Mouse (Mus musculus) midbrain, postnatal 0 days (tissue): ENCODE data around the gene Edn1. TPM values are rescaled to one million over a fixed set of nuclear protein-coding genes. Genes with fewer than 3 reads are reported as not detected.

ENCODE experiments used
- ATAC-seq: fragments of 200-750 bp; cut with Nextera tagmentation; 2 replicates; pipeline ENCODE4 v1.8.0; 2017; ENCODE audit warnings: moderate number of reproducible peaks, mild to moderate bottlenecking, moderate TSS enrichment, moderate library complexity; ENCODE audit not compliant: low FRiP score
- DNase-seq: peaks from one replicate; pipeline ENCODE4 v3.0.0-alpha.2; 2015; ENCODE audit warnings: low spot score
- H3K27ac ChIP-seq: fragments of 300-500 bp; sonication (generic); 2 replicates; pipeline ENCODE4 v1.5.1; 2014; ENCODE audit warnings: low read depth, mild to moderate bottlenecking, low read length, mixed read lengths
- H3K27me3 ChIP-seq: fragments of 300-500 bp; sonication (generic); 2 replicates; pipeline ENCODE4 v1.6.1; 2014; ENCODE audit warnings: low read length, control low read depth, mixed read lengths; ENCODE audit not compliant: insufficient read depth
- H3K36me3 ChIP-seq: fragments of 300-500 bp; sonication (generic); 2 replicates; pipeline ENCODE4 v1.6.1; 2014; ENCODE audit warnings: low read length, control low read depth, mixed read lengths; ENCODE audit not compliant: insufficient read depth
- H3K4me1 ChIP-seq: fragments of 300-500 bp; sonication (generic); 2 replicates; pipeline ENCODE4 v1.6.1; 2014; ENCODE audit warnings: mild to moderate bottlenecking, control low read depth, antibody characterized with exemption, low read length, mixed read lengths; ENCODE audit not compliant: insufficient read depth
- H3K4me2 ChIP-seq: fragments of 300-500 bp; sonication (generic); 2 replicates; pipeline ENCODE4 v1.6.1; 2014; ENCODE audit warnings: low read depth, mild to moderate bottlenecking, low read length, mixed read lengths; ENCODE audit not compliant: poor library complexity, severe bottlenecking
- H3K4me3 ChIP-seq: fragments of 300-500 bp; sonication (generic); 2 replicates; pipeline ENCODE4 v1.5.1; 2014; ENCODE audit warnings: low read depth, mild to moderate bottlenecking, low read length, moderate library complexity
- H3K9ac ChIP-seq: fragments of 300-500 bp; sonication (generic); replicated peaks from 2 replicates; pipeline ENCODE4 v1.6.1; 2014; ENCODE audit warnings: mild to moderate bottlenecking, low read length, moderate library complexity, mixed read lengths; ENCODE audit not compliant: poor library complexity, severe bottlenecking
- H3K9me3 ChIP-seq: fragments of 300-500 bp; sonication (generic); 2 replicates; pipeline ENCODE4 v1.6.1; 2016; ENCODE audit warnings: low read length, control low read depth
- CTCF ChIP-seq: IDR thresholded peaks from 2 replicates; pipeline ENCODE4 v1.5.1; 2016; ENCODE audit warnings: antibody characterized with exemption, mild to moderate bottlenecking
- WGBS: fragments of 180-500 bp; shearing (Covaris S2); extraction: QIAGEN DNeasy Blood & Tissue Kit; methylation state at CpG from one replicate; pipeline ENCODE4 v1.1.7; 2014; 5-methylcytosine and 5-hydroxymethylcytosine counted together
- polyA plus RNA-seq: library from polyadenylated mRNA; unstranded; fragments of >200 nt; fragmentation: Nextera tagmentation; extraction: Ambion mirVana; gene quantifications from 2 replicates; pipeline ENCODE4 v1.2.1, GENCODE M21; 2015
- total RNA-seq: library from RNA; depleted of rRNA; stranded (reverse); fragments of >200 nt; gene quantifications from 2 replicates; pipeline ENCODE4 v1.2.3, GENCODE M21; 2014; rRNA removed

Gene Edn1
- total RNA-seq (2.1 and 4.4 TPM in 2 replicates), polyA plus RNA-seq (3.2 and 4.0 TPM in 2 replicates)

GRCm38 (mm10) chr13:42301161-42301721, at the start of gene Edn1:
Edn1 (plus strand) TSS chr13:42301476.
- TF ChIP-seq CTCF: no peak
- Histone ChIP-seq H3K36me3 (no peaks in the 10 kb centered on the region), H3K4me2 (peak within 1 kb of the TSS; percentile 66), H3K9me3 (no peaks in the 10 kb centered on the region), H3K27me3 (peaks cover 18% of the 10 kb centered on the region), H3K4me1 (0 out of 2 replicates have a peak, but pooled peaks cover 4% of the 10 kb centered on the region), H3K4me3 (peak within 1 kb of the TSS; percentile 38), H3K9ac (0 out of 2 replicates have a peak within 1 kb of the TSS, but pooled peaks have one; percentile 24), H3K27ac (no peak within 1 kb of the TSS)
- no peak for ATAC-seq
- under 1% methylated on average over 26 of the region's 26 CpGs for WGBS
- peak; percentile 38 for DNase-seq

GRCm38 (mm10) chr13:42253821-42254220, 47.5 kb upstream of the Edn1 start:
- no peaks in the 10 kb centered on the region for H3K36me3 ChIP-seq
- no peak overlapping the region for H3K4me2 ChIP-seq
- TF ChIP-seq CTCF: no peak
- H3K4me3 ChIP-seq: no peak overlapping the region
- 84% methylated on average over 5 of the region's 5 CpGs for WGBS
- H3K27ac ChIP-seq: no peak overlapping the region
- H3K9me3 ChIP-seq: no peaks in the 10 kb centered on the region
- no peak overlapping the region for H3K9ac ChIP-seq
- no peak for ATAC-seq
- H3K27me3 ChIP-seq: no peaks in the 10 kb centered on the region
- no peaks in the 10 kb centered on the region for H3K4me1 ChIP-seq
- DNase-seq: no peak

- ATAC-seq (no peak), DNase-seq (no peak)
- WGBS: 85% methylated on average over 1 of the region's 1 CpGs
- H3K4me3 ChIP-seq: no peak overlapping the region
- no peak for TF ChIP-seq CTCF
- H3K27me3 ChIP-seq: no peaks in the 10 kb centered on the region
- H3K27ac ChIP-seq: no peak overlapping the region
- no peaks in the 10 kb centered on the region for H3K9me3 ChIP-seq
- H3K9ac ChIP-seq: no peak overlapping the region
- no peaks in the 10 kb centered on the region for H3K36me3 ChIP-seq
- no peak overlapping the region for H3K4me2 ChIP-seq
- no peaks in the 10 kb centered on the region for H3K4me1 ChIP-seq
Observed at GRCm38 (mm10) chr13:42255105-42255504, 46.2 kb upstream of the Edn1 start.

- Histone ChIP-seq H3K4me2 (no peak overlapping the region), H3K9me3 (no peaks in the 10 kb centered on the region), H3K27me3 (no peaks in the 10 kb centered on the region), H3K4me1 (no peaks in the 10 kb centered on the region), H3K36me3 (no peaks in the 10 kb centered on the region), H3K9ac (no peak overlapping the region), H3K4me3 (no peak overlapping the region), H3K27ac (no peak overlapping the region)
- ATAC-seq: no peak
- no peak for TF ChIP-seq CTCF
- no peak for DNase-seq
- 92% methylated on average over 5 of the region's 5 CpGs for WGBS
Observed at GRCm38 (mm10) chr13:42258422-42258821, 42.9 kb upstream of the Edn1 start.

- Histone ChIP-seq H3K4me3 (no peak overlapping the region), H3K9me3 (no peaks in the 10 kb centered on the region), H3K27ac (no peak overlapping the region), H3K9ac (no peak overlapping the region), H3K4me2 (no peak overlapping the region), H3K4me1 (no peaks in the 10 kb centered on the region), H3K36me3 (no peaks in the 10 kb centered on the region), H3K27me3 (no peaks in the 10 kb centered on the region)
- DNase-seq (no peak), ATAC-seq (no peak)
- WGBS: 92% methylated on average over 6 of the region's 6 CpGs
- no peak for TF ChIP-seq CTCF
Observed at GRCm38 (mm10) chr13:42260667-42261066, 40.6 kb upstream of the Edn1 start.

GRCm38 (mm10) chr13:42270051-42270450, 31.2 kb upstream of the Edn1 start:
- no peak for DNase-seq
- WGBS: 68% methylated on average over 9 of the region's 9 CpGs

More at GRCm38 (mm10) chr13:42270051-42270450, 31.2 kb upstream of the Edn1 start:
- H3K4me3 ChIP-seq: no peak overlapping the region
- H3K27ac ChIP-seq: no peak overlapping the region
- no peak overlapping the region for H3K9ac ChIP-seq
- TF ChIP-seq CTCF: no peak
- no peaks in the 10 kb centered on the region for H3K27me3 ChIP-seq
- H3K4me1 ChIP-seq: no peaks in the 10 kb centered on the region
- no peak for ATAC-seq
- no peak overlapping the region for H3K4me2 ChIP-seq
- H3K9me3 ChIP-seq: no peaks in the 10 kb centered on the region
- no peaks in the 10 kb centered on the region for H3K36me3 ChIP-seq
